Mouse (Mus musculus) skeletal muscle tissue, postnatal 0 days (tissue): ENCODE results near the gene Acp4. TPM values are rescaled to one million over a fixed set of nuclear protein-coding genes. Genes with fewer than 3 reads are reported as not detected.

Source experiments
- polyA plus RNA-seq: library from polyadenylated mRNA; unstranded; fragments of >200 nt; fragmentation: Nextera tagmentation; extraction: Ambion mirVana; gene quantifications from 2 replicates; pipeline ENCODE4 v1.2.1, GENCODE M21; 2015

The Acp4 gene
- 1.9 and 2.3 TPM in 2 replicates for polyA plus RNA-seq

GRCm38 (mm10) chr7:44257278-44257677 lies at the start of gene Acp4:
Gene Acp4, minus strand, starts transcription at chr7:44257378.

DNA sequence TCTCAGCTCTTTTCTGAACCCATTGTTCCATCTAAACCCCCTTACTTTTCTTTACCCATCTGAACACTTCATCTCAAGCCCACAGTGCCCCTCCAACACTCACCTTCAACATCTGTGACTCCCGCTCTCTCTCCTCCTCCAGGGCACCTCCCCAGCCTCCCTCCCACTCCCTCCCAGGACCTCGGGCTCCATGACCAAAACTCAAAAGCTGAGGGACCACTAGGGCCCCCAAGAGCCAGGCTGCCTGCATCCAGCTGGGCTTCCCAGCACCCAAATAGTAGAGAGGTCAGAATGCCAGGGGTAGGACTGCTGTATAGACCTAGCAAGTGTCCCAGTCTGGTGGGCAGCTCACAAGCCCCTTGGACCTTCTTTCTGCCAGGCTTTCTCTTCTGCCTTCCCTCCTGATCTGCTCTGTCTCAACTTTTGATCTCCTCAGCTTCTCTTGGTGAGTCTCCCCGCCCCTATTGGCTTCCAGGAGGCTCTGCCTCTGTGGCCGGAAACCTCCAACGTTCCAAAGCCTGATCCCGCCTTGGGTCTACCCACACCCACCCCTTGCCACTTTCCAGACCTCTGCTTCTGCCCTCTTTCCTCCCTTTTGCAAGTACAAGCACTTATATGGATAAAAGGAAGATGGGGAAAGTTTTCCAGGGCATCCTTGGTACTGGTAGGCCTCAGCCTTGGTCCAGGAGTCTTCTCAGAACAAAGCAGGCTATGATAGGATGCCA lies 49.5 kb upstream of the Acp4 start, which contains the start of gene Clec11a:
TSS of gene Clec11a (minus strand) at position 387 of the 725 bp plus-strand sequence.

DNA sequence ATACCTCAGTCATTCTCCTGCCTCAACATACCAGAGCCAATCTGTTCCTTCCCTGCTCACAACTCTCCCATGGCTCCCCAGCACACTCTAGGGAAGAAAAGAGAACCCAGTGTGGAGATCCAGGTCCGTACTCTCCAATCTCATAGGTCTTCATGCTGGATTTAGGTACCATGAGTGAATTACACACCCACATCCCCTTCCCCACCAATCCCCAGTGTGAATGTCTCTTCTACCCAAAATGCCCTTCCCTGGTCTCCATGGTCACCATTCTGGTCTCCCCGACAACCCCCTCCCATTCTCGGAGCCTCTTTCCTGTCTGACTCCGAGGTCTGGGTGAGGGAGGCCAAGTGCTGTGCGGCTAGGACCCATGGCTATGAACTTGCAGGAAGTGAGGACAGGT lies 4.0 kb upstream of the Acp4 start, which contains the start of gene Gm15517:
TSS of gene Gm15517 (plus strand) at position 301 of the 400 bp plus-strand sequence.

DNA sequence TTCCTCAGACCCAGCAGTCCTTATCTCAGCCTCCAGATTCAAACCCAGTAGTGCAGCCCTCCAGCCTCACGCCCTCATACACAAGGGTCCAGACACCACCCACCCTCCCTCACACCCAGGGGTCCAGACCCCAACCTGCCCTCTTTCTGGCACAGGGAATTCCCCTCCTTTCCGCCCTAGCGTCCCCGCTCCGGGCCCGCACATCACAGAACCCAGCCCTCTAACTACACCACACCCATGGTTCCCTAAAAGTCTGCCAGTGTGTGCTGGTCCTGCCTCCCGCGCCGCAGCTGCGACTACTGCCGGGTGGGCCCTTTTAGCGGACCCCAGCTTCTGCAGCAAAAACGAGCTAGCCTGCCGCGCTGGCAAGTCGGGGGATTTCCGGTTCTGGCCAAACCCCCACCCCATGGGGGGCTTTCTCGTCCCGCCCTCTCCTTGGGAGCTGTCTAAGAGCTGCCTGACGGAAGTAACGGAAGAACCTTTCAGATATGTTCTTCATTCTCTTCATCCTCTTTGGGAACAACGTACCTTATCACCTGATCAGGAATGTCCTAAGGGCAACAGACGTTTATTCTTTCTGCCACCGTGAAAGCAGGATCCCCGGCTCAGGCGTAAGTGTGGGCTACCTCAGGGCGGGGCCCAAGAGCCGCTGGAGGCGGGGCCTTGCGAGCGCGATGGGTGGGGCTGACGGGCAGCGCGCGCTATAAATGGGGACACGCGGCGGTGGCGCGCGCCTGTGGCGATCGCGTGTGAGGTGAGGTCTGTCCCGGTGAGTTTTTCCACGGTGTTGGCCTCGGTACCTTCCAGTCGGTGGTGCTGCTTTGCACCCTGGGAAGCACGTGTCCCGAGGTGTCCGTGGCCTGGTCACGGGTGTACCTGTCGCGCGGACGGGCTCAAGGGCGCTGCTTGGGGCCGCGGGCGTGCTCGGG lies 10.9 kb downstream of the Acp4 start, which contains the start of the genes 1700028J19Rik and 2410002F23Rik:
TSS of gene 1700028J19Rik (minus strand) at position 641 of the 929 bp plus-strand sequence.
TSS of gene 2410002F23Rik (plus strand) at position 668 of the 929 bp plus-strand sequence.

GRCm38 (mm10) chr7:44235909-44236308 lies 21.3 kb downstream of the Acp4 start, which contains the start of gene Gm36864:
Gene Gm36864, plus strand, starts transcription at chr7:44236177.

DNA sequence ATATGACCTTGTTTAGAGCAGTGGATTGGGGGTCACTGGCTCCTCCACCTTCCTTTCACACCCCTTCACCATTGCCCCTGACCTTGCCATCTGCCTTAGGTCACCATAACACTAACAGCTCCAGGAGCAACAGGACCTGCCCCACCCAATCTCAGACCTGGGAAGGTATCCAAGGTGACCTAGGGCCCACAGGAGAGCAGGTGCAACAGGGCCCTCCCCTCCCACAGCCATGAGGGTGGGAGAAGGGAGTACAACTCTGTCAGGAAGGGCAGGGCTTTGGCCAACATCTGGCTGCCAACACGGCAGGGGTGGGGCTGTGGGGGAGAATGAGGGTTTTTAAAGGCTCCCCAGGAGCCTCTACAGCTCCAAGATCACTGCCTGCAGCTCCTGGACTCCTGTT lies 32.1 kb downstream of the Acp4 start, which contains the start of gene Klk1:
TSS of gene Klk1 (plus strand) at position 285 of the 400 bp plus-strand sequence.

DNA sequence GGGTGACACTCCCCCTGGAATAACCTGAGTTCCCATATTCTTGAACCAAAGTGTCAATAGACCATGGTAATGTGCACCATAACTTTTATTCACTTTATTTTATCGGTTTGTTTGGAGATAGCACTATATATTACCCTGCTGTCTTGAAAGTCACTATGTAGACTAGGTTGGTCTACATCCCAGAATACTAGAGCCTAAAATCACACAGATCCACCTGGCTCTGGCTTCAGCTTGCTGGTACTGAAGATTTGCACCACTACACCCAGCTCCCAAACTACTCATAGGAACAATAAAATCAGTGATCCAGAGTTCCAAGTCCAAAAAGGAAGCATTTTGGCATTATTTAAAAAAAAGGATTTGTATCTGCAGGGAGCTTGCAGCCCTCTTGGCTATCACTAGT lies 41.5 kb downstream of the Acp4 start, which contains the start of gene Klk1b5:
TSS of gene Klk1b5 (plus strand) at position 301 of the 400 bp plus-strand sequence.

DNA sequence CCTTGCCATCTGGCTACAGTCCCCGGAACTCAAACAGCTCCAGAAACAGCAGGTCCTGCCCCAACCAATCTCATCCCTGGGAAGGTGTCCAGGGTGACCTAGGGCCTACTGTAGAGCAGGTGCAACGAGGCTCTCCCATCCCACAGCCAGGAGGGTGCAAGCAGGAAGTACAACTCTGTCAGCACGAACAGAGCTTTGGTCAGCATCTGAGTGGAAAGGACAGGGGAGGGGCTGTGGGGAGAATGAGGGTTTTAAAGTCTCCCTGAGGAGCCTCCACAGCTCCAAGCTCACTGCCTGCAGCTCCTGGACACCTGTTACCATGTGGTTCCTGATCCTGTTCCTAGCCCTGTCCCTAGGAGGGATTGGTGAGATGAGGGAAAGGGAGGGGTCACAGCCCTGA lies 50.0 kb downstream of the Acp4 start, which contains the start of gene Klk1b4:
TSS of gene Klk1b4 (plus strand) at position 301 of the 400 bp plus-strand sequence.

Other genes with a start within 250 kb of the Acp4 start
- 17.1 and 21.7 TPM in 2 replicates for gene Klk1b26, start 245.2 kb downstream of the Acp4 start, polyA plus RNA-seq
- gene Klk1b27, start 205.1 kb downstream of the Acp4 start, polyA plus RNA-seq: not detected in 2 replicates
- gene Klk1b21, start 155.1 kb downstream of the Acp4 start, polyA plus RNA-seq: not detected in 2 replicates
- not detected in 2 replicates for gene Klk1b22, start 144.7 kb downstream of the Acp4 start, polyA plus RNA-seq
- gene Klk1b16, start 120.6 kb downstream of the Acp4 start, polyA plus RNA-seq: 0.10 and 0.24 TPM in 2 replicates
- not detected in 2 replicates for gene Klk1b24, start 69.1 kb downstream of the Acp4 start, polyA plus RNA-seq
- gene Klk1b3, start 59.2 kb downstream of the Acp4 start, polyA plus RNA-seq: not detected in 2 replicates
- not detected in 2 replicates for gene Klk1b4, start 49.9 kb downstream of the Acp4 start, polyA plus RNA-seq
- gene Klk1b5, start 41.4 kb downstream of the Acp4 start, polyA plus RNA-seq: not detected in 2 replicates
- gene Klk1, start 32.0 kb downstream of the Acp4 start, polyA plus RNA-seq: 0.24 TPM in 1 of 2 replicates, not detected in the other
- not detected in 2 replicates for gene Gm36864, start 21.2 kb downstream of the Acp4 start, polyA plus RNA-seq
- 0.46 and 1.0 TPM in 2 replicates for gene 1700028J19Rik, start 10.7 kb downstream of the Acp4 start, polyA plus RNA-seq
- 46.6 and 50.7 TPM in 2 replicates for gene 2410002F23Rik, start 10.7 kb downstream of the Acp4 start, polyA plus RNA-seq
- not detected in 2 replicates for gene Gm15517, start 4.1 kb upstream of the Acp4 start, polyA plus RNA-seq
- 1.5 and 3.3 TPM in 2 replicates for gene Clec11a, start 49.5 kb upstream of the Acp4 start, polyA plus RNA-seq
- gene Shank1, start 52.9 kb upstream of the Acp4 start, polyA plus RNA-seq: 0.41 and 0.55 TPM in 2 replicates
- 0.46 and 0.90 TPM in 2 replicates for gene Syt3, start 126.7 kb upstream of the Acp4 start, polyA plus RNA-seq
- gene 1700008O03Rik, start 128.4 kb upstream of the Acp4 start, polyA plus RNA-seq: not detected in 2 replicates
- gene Lrrc4b, start 171.6 kb upstream of the Acp4 start, polyA plus RNA-seq: 0.12 and 0.17 TPM in 2 replicates
- not detected in 2 replicates for gene Aspdh, start 208.0 kb upstream of the Acp4 start, polyA plus RNA-seq
- gene Josd2, start 210.6 kb upstream of the Acp4 start, polyA plus RNA-seq: 96.3 and 103 TPM in 2 replicates
- gene Emc10, start 239.2 kb upstream of the Acp4 start, polyA plus RNA-seq: 51.6 and 62.1 TPM in 2 replicates
- 6.9 and 7.1 TPM in 2 replicates for gene Fam71e1, start 239.2 kb upstream of the Acp4 start, polyA plus RNA-seq